Mouse (Mus musculus) neural tube, embryonic 10.5 days (tissue): ENCODE data around the gene Map3k20.

Experiments used
- DNase-seq: peaks from one replicate; pipeline ENCODE4 v3.0.0-alpha.2; 2017; ENCODE audit warnings: low spot score; ENCODE audit errors: extremely low spot score

Map3k20 gene

DNA sequence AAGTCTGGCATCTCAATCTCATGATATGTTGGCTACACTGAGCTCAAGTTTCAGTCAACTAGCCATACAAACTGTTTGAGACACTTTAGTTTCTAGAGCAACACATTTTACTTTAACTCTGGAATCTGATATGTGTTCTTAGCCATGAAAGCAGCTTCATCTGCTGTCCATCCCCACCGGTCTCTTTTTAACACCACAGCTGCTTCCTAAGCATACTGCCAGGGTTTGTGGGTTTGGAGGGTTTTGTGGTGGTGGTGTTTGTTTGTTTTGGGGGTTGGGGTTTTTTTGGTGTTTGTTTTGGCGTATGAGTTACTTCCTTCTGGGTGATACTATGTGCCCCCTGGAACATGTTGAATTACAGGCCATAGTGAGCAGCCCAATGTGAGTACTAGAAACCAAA lies 35.2 kb downstream of the Map3k20 start:
- no peak for DNase-seq

DNA sequence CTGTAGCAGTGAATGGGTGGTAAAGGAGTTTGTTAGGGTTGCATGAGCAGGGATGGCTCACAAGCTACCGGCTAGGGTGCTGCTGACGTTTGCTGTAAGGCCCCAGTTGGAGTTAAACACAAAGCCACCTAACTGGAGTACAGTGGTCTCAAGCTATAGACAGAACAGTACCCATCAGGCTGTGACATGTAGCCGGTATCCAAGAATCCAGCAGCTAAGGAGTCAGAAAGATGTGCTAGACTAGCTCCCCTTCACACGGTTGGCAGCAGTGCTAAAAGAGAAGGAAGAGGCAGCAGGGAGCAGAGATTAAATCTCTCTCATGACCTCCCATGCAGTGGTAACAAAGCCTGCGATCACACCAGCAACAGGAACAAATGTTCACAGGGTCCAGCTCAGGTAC lies 36.2 kb downstream of the Map3k20 start:
- DNase-seq = no peak

GRCm38 (mm10) chr2:72322681-72323353 lies 37.4 kb downstream of the Map3k20 start:
- no peak for DNase-seq

DNA sequence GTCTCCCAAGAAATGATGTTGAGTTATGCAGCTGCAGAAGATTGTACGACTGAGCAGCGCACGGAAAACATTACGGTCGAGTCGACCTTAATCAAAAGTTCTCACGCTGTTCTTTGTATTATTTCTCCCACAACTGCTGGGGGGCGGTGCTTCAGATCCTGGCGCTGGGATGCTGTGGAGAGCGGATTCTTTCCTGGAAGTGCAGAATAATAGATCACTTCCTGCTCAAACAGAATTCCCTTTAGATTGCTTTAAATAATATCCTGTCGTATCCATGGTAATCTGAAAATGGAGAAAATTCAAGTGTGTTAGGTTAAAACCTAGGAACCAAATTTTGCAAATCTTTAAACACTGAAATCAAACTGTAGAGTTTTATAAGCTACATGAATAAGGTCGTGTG lies 39.0 kb downstream of the Map3k20 start:
- no peak for DNase-seq

GRCm38 (mm10) chr2:72326491-72326890 lies 41.1 kb downstream of the Map3k20 start:
- DNase-seq = no peak

- DNase-seq = no peak
Measured at GRCm38 (mm10) chr2:72328435-72328834, 43.0 kb downstream of the Map3k20 start.

- no peak for DNase-seq
Measured at GRCm38 (mm10) chr2:72330955-72331481, 45.6 kb downstream of the Map3k20 start.

DNA sequence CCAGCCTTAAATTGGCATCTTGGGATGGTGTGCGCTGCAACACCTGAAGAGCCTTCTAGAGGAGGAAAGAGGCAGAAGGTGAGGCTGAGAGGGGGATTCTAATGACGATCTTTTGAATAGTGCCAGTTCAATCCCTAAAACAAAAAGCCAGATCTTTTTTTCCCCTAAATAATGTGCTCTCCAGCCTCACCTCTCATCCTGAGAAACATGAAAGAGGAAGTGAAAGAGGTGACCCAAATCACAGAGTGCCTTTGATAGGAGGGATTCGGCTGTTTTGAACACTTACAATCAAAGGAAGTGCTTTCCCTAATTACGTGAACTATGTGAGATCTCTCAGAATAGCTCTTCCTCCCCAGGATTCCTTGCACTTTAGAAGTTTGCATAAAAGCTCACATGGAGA lies 46.6 kb downstream of the Map3k20 start:
- no peak for DNase-seq

GRCm38 (mm10) chr2:72333210-72333609 lies 47.8 kb downstream of the Map3k20 start:
- no peak for DNase-seq

- no peak for DNase-seq
Measured at GRCm38 (mm10) chr2:72336840-72337239, 51.4 kb downstream of the Map3k20 start.

- no peak for DNase-seq
Measured at GRCm38 (mm10) chr2:72345281-72345680, 59.8 kb downstream of the Map3k20 start.

DNA sequence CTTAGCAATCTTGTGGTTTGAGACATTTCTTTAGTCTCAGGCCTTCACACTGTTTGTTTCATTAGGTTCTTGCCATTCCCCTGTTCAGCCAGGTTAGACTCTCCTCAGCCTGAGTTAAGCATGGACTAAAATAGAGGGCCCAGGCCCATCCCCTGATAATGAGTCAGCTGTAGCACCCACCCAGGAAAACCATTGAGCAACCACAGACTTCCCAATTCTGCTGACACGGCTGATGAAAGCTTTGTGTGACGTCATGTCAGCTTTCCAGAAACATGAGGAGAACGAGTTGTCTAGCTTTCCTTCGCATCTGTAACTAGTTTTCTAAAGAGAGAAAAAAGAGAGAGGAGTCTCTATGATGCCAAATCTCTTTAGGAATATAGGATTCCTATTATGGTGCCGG lies 65.9 kb downstream of the Map3k20 start:
- no peak for DNase-seq

DNA sequence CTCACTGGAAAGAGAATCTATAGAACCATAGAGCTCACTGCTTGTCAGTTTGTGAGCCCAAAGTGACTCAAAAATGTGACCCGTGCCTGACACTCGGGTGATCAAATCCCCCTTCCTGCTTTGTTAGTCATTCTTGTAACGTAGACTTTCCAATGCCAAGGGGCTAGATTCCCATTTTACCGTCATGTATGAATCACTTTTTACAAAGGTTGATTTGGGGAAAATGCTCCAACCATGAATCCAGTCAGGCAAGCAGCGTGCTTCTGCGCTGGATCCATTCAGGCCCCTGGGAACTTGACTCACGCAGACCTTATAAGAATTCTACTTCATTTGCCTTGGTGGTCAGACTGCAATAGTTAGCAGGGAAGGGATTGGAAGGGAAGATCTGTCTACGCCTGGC lies 66.3 kb downstream of the Map3k20 start:
- no peak for DNase-seq

DNA sequence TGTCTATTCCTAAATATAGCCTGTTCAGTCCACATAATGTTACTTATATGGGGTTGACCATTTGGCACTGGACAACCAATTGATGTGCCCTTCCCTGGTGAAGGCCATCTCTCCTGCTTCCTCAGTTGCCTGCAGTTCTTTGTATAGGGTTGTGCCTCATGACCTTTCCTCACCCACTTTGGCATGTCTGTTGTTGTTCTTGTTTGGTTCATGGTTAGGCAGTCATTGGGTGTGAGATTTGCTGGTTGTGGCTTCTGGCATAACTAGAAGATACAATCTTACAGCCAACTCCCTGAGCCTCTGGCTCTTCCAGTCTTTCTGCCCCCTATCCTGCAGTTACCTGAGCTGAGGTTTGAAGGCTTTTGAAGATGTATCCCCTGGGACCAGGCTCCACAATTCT lies 67.3 kb downstream of the Map3k20 start:
- no peak for DNase-seq

DNA sequence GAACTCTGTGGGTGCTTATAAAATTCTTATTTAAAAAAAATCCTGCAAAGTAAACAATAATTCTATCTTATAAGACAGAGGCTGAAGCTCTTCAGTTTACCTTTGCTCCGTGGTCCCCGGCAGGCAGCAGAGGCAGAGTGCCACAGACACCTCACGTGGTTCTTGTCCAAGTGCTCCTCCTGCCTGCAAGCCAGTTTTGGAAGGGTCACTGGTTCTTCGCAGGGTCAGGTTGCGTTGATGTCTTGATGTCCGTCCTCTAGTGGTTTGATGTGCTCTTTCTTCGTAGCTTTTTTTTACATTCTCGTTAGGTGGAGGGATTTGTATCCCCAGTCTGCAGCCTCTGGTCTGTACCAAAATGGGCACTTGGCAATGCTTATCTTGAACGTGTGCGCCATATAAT lies 71.0 kb downstream of the Map3k20 start:
- DNase-seq = no peak

- DNase-seq = no peak
Measured at GRCm38 (mm10) chr2:72361572-72361971, 76.1 kb downstream of the Map3k20 start.

DNA sequence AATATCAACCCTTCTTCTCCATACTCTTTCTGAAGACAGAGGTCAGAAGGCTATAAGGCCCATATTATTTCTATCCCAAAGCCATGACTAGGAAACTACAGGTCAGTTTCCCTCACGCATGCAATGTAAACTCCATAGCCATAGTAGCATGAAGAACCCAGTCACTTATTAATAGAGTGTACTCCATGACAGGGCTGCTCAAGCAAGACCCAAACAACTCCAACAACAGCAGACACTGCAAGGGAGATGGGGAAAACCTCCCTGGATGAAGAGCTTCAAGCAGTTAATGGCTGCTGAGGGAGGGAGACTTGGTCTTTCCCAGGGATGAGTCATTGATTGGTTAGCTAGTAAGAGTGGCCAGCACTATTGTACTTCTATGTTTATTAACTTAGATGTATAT lies 78.0 kb downstream of the Map3k20 start:
- DNase-seq = no peak

DNA sequence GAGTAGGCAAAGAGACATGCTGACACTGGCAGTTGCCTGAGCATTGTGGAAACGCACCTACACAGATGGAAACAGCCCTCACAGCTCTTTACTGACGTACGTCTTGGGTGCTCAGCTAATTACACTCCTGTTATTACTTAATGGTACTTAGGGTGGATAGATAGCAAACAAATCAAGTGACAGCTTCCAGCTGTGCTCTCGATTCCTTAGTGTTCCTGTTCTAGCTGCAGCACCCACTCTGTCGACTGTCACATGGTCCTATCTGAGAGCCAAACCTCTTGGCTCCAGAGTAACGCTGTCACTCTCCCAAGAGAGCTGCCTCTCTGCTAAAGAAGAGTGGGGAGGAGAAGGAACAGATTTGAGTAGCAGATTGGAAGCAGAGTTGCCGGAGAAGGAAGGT lies 80.5 kb downstream of the Map3k20 start:
- DNase-seq = no peak

DNA sequence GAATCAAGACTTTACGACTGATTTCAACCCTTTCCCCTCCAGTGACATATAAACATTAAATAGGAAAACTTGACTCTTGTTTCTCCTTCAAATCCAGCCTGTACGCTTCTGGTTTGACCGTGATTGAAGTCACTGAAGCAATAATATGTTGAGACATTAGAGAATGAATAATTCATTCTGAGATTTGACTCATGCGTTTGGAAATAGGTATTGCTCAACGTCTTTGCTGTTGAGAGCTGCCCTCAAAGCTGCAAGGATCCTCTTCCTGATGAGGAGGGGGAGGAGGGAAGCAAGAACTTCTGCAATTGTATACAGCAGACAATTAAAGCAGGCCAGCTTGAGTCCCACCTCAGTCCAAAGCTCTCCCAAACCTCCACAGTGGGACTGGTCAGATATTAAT lies 81.1 kb downstream of the Map3k20 start:
- DNase-seq = no peak

GRCm38 (mm10) chr2:72367850-72368249 lies 82.4 kb downstream of the Map3k20 start:
- DNase-seq = no peak

GRCm38 (mm10) chr2:72369140-72369600 lies 83.7 kb downstream of the Map3k20 start:
- DNase-seq = no peak

- no peak for DNase-seq
Measured at GRCm38 (mm10) chr2:72372136-72372535, 86.7 kb downstream of the Map3k20 start.

- no peak for DNase-seq
Measured at GRCm38 (mm10) chr2:72374076-72374475, 88.6 kb downstream of the Map3k20 start.
